Comparison of ENCODE assay signal across 16 mouse cellular contexts in the genomic region with DNA sequence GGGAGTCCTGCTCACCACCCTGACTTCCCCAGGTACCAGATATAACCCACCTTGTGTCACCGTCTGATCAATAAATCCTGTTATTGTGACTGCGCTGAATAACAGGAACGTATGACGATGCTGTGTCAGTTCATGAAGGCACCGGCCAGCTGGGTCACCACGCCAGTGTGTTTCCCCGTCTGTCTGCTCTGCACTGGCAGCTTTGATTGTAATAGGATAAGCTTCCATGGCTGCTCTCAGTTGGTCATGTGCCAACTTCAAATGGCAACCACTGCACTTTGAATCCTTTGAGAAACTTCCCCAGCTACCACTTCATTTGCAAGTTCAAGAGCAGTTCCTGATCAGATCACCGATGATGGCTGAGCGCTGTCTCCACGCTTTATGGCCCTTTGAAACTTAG. TPM values are rescaled to one million over a fixed set of nuclear protein-coding genes. Genes with fewer than 3 reads are reported as not detected.
DNase-seq lines count a peak whose midpoint lies in the region; ATAC-seq and TF ChIP-seq lines count a peak whose summit lies in the region.
"Had no signal": no experiment of that assay in that cellular context is flagged by ENCODE, and none has a peak within 500 bp of the region (broad histone marks: within the 10 kb centered on the region; RNA-seq: fewer than 3 reads in every experiment).

No protein-coding gene starts in this region.

- TF ChIP-seq POLR2A in thymus, adult 2 months (IDR thresholded peaks at IDR 0.05; ENCODE audit: control insufficient read depth, extremely low read depth, insufficient read depth, low read length, poor library complexity), result no peak

- no peak overlapping the region for H3K9ac ChIP-seq in hindbrain, embryonic 14.5 days
- H3K9ac ChIP-seq in midbrain, embryonic 12.5 days (replicated peaks), result no peak overlapping the region
- no peak overlapping the region for H3K9ac ChIP-seq in midbrain, embryonic 16.5 days (ENCODE audit: low read depth, low read length)

- peaks cover 5% of the 10 kb centered on the region for H3K36me3 ChIP-seq in hindbrain, embryonic 14.5 days (replicated peaks; ENCODE audit: control insufficient read depth, insufficient read depth)
- H3K36me3 ChIP-seq in hindbrain, embryonic 10.5 days, result no peaks in the 10 kb centered on the region
- no peaks in the 10 kb centered on the region for H3K36me3 ChIP-seq in midbrain, embryonic 12.5 days
- H3K36me3 ChIP-seq in midbrain, embryonic 16.5 days (ENCODE audit: control insufficient read depth, insufficient read depth, low read length), result no peaks in the 10 kb centered on the region
- no peaks in the 10 kb centered on the region for H3K36me3 ChIP-seq in thymus, adult 2 months (ENCODE audit: control insufficient read depth, insufficient read depth, low read length)
- H3K36me3 ChIP-seq: heart, embryonic 10.5 days had no signal

- H3K4me3 ChIP-seq in hindbrain, embryonic 14.5 days (replicated peaks; ENCODE audit: low read length), result no peak overlapping the region
- H3K4me3 ChIP-seq in hindbrain, embryonic 10.5 days, result no peak overlapping the region
- H3K4me3 ChIP-seq in midbrain, embryonic 12.5 days, result no peak overlapping the region
- H3K4me3 ChIP-seq in midbrain, embryonic 16.5 days (ENCODE audit: low read depth, low read length), result no peak overlapping the region
- no peak overlapping the region for H3K4me3 ChIP-seq in thymus, adult 2 months (ENCODE audit: control insufficient read depth, insufficient read depth, low read length)
- H3K4me3 ChIP-seq: heart, embryonic 10.5 days; left cerebral cortex, adult 2 months had no signal

- H3K4me1 ChIP-seq in hindbrain, embryonic 14.5 days (replicated peaks; ENCODE audit: control insufficient read depth, insufficient read depth, low read length), result peaks cover 30% of the 10 kb centered on the region
- H3K4me1 ChIP-seq in hindbrain, embryonic 10.5 days (replicated peaks), result peaks cover 22% of the 10 kb centered on the region
- peaks cover 21% of the 10 kb centered on the region for H3K4me1 ChIP-seq in midbrain, embryonic 12.5 days
- H3K4me1 ChIP-seq in midbrain, embryonic 16.5 days (ENCODE audit: control insufficient read depth, insufficient read depth, low read length), result peaks cover 25% of the 10 kb centered on the region
- no peaks in the 10 kb centered on the region; the same call in 1 of the 2 replicates for H3K4me1 ChIP-seq in thymus, adult 2 months (replicated peaks; ENCODE audit: control insufficient read depth, insufficient read depth, low read length)

- H3K27me3 ChIP-seq in hindbrain, embryonic 14.5 days (ENCODE audit: control insufficient read depth, insufficient read depth, low read length), result no peaks in the 10 kb centered on the region
- H3K27me3 ChIP-seq in hindbrain, embryonic 10.5 days (ENCODE audit: insufficient read depth, poor library complexity, severe bottlenecking), result no peaks in the 10 kb centered on the region
- no peaks in the 10 kb centered on the region for H3K27me3 ChIP-seq in midbrain, embryonic 12.5 days
- H3K27me3 ChIP-seq in midbrain, embryonic 16.5 days (ENCODE audit: control insufficient read depth, insufficient read depth, low read depth, low read length), result no peaks in the 10 kb centered on the region
- H3K27me3 ChIP-seq in thymus, adult 2 months (ENCODE audit: control insufficient read depth, insufficient read depth, low read length), result no peaks in the 10 kb centered on the region

- peak; percentile 43; the same call in 1 of the 2 replicates for ATAC-seq in hindbrain, embryonic 14.5 days (ENCODE audit: low FRiP score)
- peak; percentile 49; the same call in 1 of the 2 replicates for ATAC-seq in midbrain, embryonic 12.5 days (ENCODE audit: low FRiP score, low read depth)
- ATAC-seq in midbrain, embryonic 16.5 days, result no peak

- peak; percentile 34 for DNase-seq in hindbrain, embryonic 14.5 days (ENCODE audit: low spot score)
- no peak for DNase-seq in hindbrain, embryonic 10.5 days (ENCODE audit: low spot score)
- peak; percentile 52 for DNase-seq in kidney, adult 9 months
- DNase-seq in kidney, postnatal 36 days, result peak; percentile 35 to 46
- no peak for DNase-seq in urinary bladder, postnatal 10 days (ENCODE audit: low spot score)
- no peak for DNase-seq in thymus, adult 2 months
- DNase-seq: adrenal gland, postnatal 36 days; cerebellum, adult 11 months; embryo, embryonic 11 days; heart, postnatal 36 days had no signal

- H3K9me3 ChIP-seq in hindbrain, embryonic 14.5 days (ENCODE audit: control insufficient read depth, low read length), result no peaks in the 10 kb centered on the region
- H3K9me3 ChIP-seq in hindbrain, embryonic 10.5 days, result no peaks in the 10 kb centered on the region
- no peaks in the 10 kb centered on the region for H3K9me3 ChIP-seq in midbrain, embryonic 12.5 days
- no peaks in the 10 kb centered on the region for H3K9me3 ChIP-seq in midbrain, embryonic 16.5 days (replicated peaks; ENCODE audit: control insufficient read depth, low read length, poor library complexity, severe bottlenecking)
- H3K9me3 ChIP-seq: heart, embryonic 10.5 days had no signal

- TF ChIP-seq CTCF in thymus, adult 2 months (IDR thresholded peaks at IDR 0.05; ENCODE audit: borderline replicate concordance, control insufficient read depth, extremely low read depth, insufficient read depth, low read length, poor library complexity), result no peak

- peak overlapping the region; percentile 21; the same call in 1 of the 2 replicates for H3K27ac ChIP-seq in hindbrain, embryonic 14.5 days
- no peak overlapping the region for H3K27ac ChIP-seq in hindbrain, embryonic 10.5 days
- peak overlapping the region; percentile 60; the same call in 1 of the 2 replicates for H3K27ac ChIP-seq in midbrain, embryonic 12.5 days (replicated peaks)
- H3K27ac ChIP-seq in midbrain, embryonic 16.5 days (ENCODE audit: low read length), result no peak overlapping the region
- no peak overlapping the region for H3K27ac ChIP-seq in thymus, adult 2 months (ENCODE audit: control insufficient read depth, insufficient read depth, low read length)
- H3K27ac ChIP-seq: heart, embryonic 10.5 days; left cerebral cortex, adult 2 months; macrophage had no signal

- no peak overlapping the region for H3K4me2 ChIP-seq in hindbrain, embryonic 14.5 days (replicated peaks)
- H3K4me2 ChIP-seq in midbrain, embryonic 12.5 days (replicated peaks), result no peak overlapping the region
- H3K4me2 ChIP-seq in midbrain, embryonic 16.5 days (ENCODE audit: low read length), result no peak overlapping the region
- H3K4me2 ChIP-seq: liver, embryonic 11.5 days had no signal

- 58% methylated on average over 10 of the region's 10 CpGs for WGBS in hindbrain, embryonic 14.5 days
- WGBS in hindbrain, embryonic 10.5 days, result 92% methylated on average over 10 of the region's 10 CpGs
- WGBS in midbrain, embryonic 12.5 days, result 70% methylated on average over 10 of the region's 10 CpGs
- WGBS in midbrain, embryonic 16.5 days, result 44% methylated on average over 10 of the region's 10 CpGs
- WGBS in thymus, adult 2 months, result 88% methylated on average over 10 of the region's 10 CpGs

RNA-seq across cellular contexts. Expression of gene March8, which starts 45.8 kb away (rescaled TPM):
- 69.4 and 74.3 TPM in 2 replicates for polyA plus RNA-seq in hindbrain, embryonic 14.5 days (2014; fragmentation: Nextera tagmentation; extraction: Ambion mirVana)
- polyA plus RNA-seq in hindbrain, embryonic 10.5 days (2016; fragmentation: Nextera tagmentation; extraction: Ambion mirVana), result 31.2 and 42.0 TPM in 2 replicates
- polyA plus RNA-seq in midbrain, embryonic 12.5 days (2016; fragmentation: Nextera tagmentation; extraction: Ambion mirVana), result 54.6 and 65.9 TPM in 2 replicates
- polyA plus RNA-seq in midbrain, embryonic 16.5 days (2015; fragmentation: Nextera tagmentation; extraction: Ambion mirVana), result 66.9 and 67.8 TPM in 2 replicates
- polyA plus RNA-seq in thymus, adult 2 months (2012; rRNA removed), result 14.8 and 18.2 TPM in 2 replicates

Comparison
In these comparisons a context has a peak if more than half of its experiments do, and no peak if none do; other contexts are left out.
1. DNase-seq: peak in hindbrain, embryonic 14.5 days (single experiment), kidney, adult 9 months (single experiment) and kidney, postnatal 36 days (2 of 2); none in hindbrain, embryonic 10.5 days (single experiment), urinary bladder, postnatal 10 days (single experiment) and thymus, adult 2 months (single experiment).
2. H3K27ac ChIP-seq: peak in hindbrain, embryonic 14.5 days (single experiment) and midbrain, embryonic 12.5 days (single experiment); none in hindbrain, embryonic 10.5 days (single experiment), midbrain, embryonic 16.5 days (single experiment) and thymus, adult 2 months (single experiment).